Mouse (Mus musculus) liver, postnatal 0 days (tissue): ENCODE measurements around the gene Mtmr3.

Experiments used
- CTCF ChIP-seq: sonication (generic); IDR thresholded peaks from 2 replicates; pipeline ENCODE4 v1.5.1; 2016; ENCODE audit warnings: antibody characterized with exemption, low read depth
- EP300 ChIP-seq: IDR thresholded peaks from 2 replicates; pipeline ENCODE4 v1.6.1; 2016; ENCODE audit warnings: antibody characterized with exemption, low read depth, mild to moderate bottlenecking

DNA sequence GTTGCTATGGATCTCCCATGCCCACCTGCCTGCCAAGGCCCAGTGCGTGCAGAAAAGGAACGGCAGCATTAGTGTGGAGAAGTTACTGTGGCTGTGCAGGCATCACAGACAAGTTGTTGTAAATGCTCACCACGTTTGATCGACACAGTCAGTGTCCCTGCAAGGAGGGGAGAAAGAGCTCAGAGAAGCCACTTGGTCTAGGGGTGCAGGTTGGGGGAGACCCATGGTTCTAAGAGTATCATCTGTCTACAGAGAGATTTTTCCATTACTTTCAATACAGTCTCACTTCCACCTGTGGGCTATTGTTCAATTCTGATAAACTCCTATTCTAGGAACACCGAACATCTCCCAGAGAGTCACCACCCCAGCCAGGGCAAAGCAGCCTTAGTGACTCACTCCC is 110.1 kb downstream of the Mtmr3 start:
- TF ChIP-seq CTCF: no peak
- no peak for TF ChIP-seq EP300
